Comparison of ENCODE assay signal across 8 mouse cellular contexts in the genomic region with DNA sequence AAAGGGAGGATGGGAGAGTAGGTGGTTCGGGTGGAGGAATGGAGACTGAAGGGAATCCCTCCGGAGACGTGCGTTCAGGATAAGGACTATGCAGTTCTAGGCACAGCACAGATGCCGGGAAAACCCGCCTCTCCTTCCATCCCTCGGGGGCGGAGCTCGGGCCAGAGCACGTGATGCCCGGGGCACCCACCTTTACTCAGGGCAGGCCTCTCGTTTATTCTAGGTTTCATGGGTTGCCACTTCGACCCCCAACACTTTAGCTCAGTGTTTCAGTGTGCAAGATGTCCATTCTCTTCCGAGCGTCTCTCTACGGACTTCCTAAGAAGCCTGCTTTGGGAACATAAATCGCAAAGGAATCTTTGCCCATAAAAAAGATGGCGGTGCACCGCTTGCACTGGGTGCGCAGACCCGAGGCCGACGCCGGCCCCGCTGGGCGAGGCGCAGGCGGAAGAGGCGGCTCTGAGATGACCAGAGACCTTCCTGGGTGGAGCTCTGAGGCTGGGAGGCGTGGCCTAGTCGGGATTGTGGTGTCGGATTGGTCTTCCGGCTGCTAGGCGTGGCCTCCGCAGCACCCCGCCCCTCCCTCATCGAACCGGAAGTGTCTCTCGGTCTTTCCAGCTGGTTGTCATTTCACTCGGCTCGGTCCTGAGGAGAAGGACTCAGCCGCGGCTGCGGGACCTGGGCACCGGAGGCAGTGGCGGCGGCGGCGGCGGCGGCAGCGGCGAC. TPM values are rescaled to one million over a fixed set of nuclear protein-coding genes. Genes with fewer than 3 reads are reported as not detected.
A peak's percentile ranks its signal among the peaks of the same experiment; 100 is the strongest.
DNase-seq lines count a peak whose midpoint lies in the region; ATAC-seq lines count a peak whose summit lies in the region.

No protein-coding gene starts in this region.

- peak overlapping the region; percentile 87 for H3K4me2 ChIP-seq in hindbrain, embryonic 14.5 days (replicated peaks)

- DNase-seq in R1 (ENCODE audit: low read depth, low spot score), result peak; percentile 98
- DNase-seq in cerebellum, postnatal 25 days, result peak; percentile 98 to 100
- DNase-seq in frontal cortex, postnatal 25 days (ENCODE audit: low spot score in 2 of 2), result peak; percentile 94 to 95
- DNase-seq in hindbrain, embryonic 14.5 days (ENCODE audit: low spot score), result peak; percentile 99
- peak; percentile 97 to 98 for DNase-seq in layer of hippocampus, postnatal 36 days
- peak; percentile 100 for DNase-seq in lung, postnatal 36 days
- DNase-seq in retina, postnatal 1 day, result peak; percentile 100
- DNase-seq in urinary bladder, adult 18-20 months (ENCODE audit: low spot score in 2 of 2), result peak; percentile 94 to 98

- H3K36me3 ChIP-seq in hindbrain, embryonic 14.5 days (replicated peaks; ENCODE audit: control insufficient read depth, insufficient read depth), result no peaks in the 10 kb centered on the region

- WGBS in hindbrain, embryonic 14.5 days, result under 1% methylated on average over 53 of the region's 53 CpGs

- H3K9me3 ChIP-seq in hindbrain, embryonic 14.5 days (ENCODE audit: control insufficient read depth, low read length), result no peaks in the 10 kb centered on the region

- peak overlapping the region; percentile 75 for H3K4me3 ChIP-seq in hindbrain, embryonic 14.5 days (replicated peaks; ENCODE audit: low read length)

- ATAC-seq in hindbrain, embryonic 14.5 days (ENCODE audit: low FRiP score), result peak; percentile 100

- peaks cover 19% of the 10 kb centered on the region; the same call in 1 of the 2 replicates for H3K4me1 ChIP-seq in hindbrain, embryonic 14.5 days (replicated peaks; ENCODE audit: control insufficient read depth, insufficient read depth, low read length)

- H3K27ac ChIP-seq in hindbrain, embryonic 14.5 days, result peak overlapping the region; percentile 96

- H3K9ac ChIP-seq in hindbrain, embryonic 14.5 days, result peak overlapping the region; percentile 79

- H3K27me3 ChIP-seq in hindbrain, embryonic 14.5 days (ENCODE audit: control insufficient read depth, insufficient read depth, low read length), result no peaks in the 10 kb centered on the region

RNA-seq across cellular contexts. Expression of gene Cpeb4, which starts 1.6 kb away (rescaled TPM):
- polyA plus RNA-seq in hindbrain, embryonic 14.5 days (2014; fragmentation: Nextera tagmentation; extraction: Ambion mirVana), result 37.6 and 40.9 TPM in 2 replicates
- total RNA-seq in layer of hippocampus, postnatal 36 days (2021), result 100 to 1,000 TPM; 156 to 163 TPM

Comparison
In these comparisons a context has a peak if more than half of its experiments do, and no peak if none do; other contexts are left out.
1. Peak in every context shown above with its lines: DNase-seq, ATAC-seq, H3K4me3 ChIP-seq and H3K27ac ChIP-seq.